Mouse (Mus musculus): ENCODE results near the gene Ccl25.

DNA sequence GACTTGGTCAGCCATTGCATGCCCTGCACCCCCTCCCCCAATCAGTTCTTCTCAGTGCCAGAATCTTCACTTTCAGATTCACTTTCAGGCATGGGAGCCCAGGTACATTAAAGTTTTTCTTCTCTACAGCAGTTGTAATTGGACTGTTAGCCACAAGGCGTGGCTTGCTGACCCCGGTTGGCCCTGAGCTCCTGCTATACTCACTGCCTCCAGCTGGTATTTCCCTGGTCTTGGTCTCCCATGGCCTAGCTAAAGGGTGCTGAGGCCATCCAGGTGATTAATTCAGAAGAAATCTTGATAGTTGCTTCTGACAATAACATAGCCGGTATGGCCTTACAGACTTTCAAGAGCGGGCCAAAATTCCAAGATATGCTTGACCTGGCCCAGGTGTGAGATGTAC lies 43.5 kb downstream of the Ccl25 start:
- TF ChIP-seq CTCF (IDR thresholded peaks at IDR 0.05; ENCODE audit: low read depth): no peak
- no peak for TF ChIP-seq EP300 (IDR thresholded peaks at IDR 0.05; ENCODE audit: low read depth)
